Mouse (Mus musculus) midbrain, postnatal 0 days (tissue): ENCODE measurements at regions not wholly inside any gene's neighbourhood (a gene's known extent, or its start where the extent isn't known, plus 50 kb on each side); places are given as distances from the start of the nearest gene placed in this dataset.

Experiments used
- ATAC-seq: fragments of 200-750 bp; cut with Nextera tagmentation; 2 replicates; pipeline ENCODE4 v1.8.0; 2017; ENCODE audit warnings: moderate number of reproducible peaks, mild to moderate bottlenecking, moderate TSS enrichment, moderate library complexity; ENCODE audit not compliant: low FRiP score
- DNase-seq: peaks from one replicate; pipeline ENCODE4 v3.0.0-alpha.2; 2015; ENCODE audit warnings: low spot score
- H3K27ac ChIP-seq: fragments of 300-500 bp; sonication (generic); 2 replicates; pipeline ENCODE4 v1.5.1; 2014; ENCODE audit warnings: low read depth, mild to moderate bottlenecking, low read length, mixed read lengths
- H3K27me3 ChIP-seq: fragments of 300-500 bp; sonication (generic); 2 replicates; pipeline ENCODE4 v1.6.1; 2014; ENCODE audit warnings: low read length, control low read depth, mixed read lengths; ENCODE audit not compliant: insufficient read depth
- H3K36me3 ChIP-seq: fragments of 300-500 bp; sonication (generic); 2 replicates; pipeline ENCODE4 v1.6.1; 2014; ENCODE audit warnings: low read length, control low read depth, mixed read lengths; ENCODE audit not compliant: insufficient read depth
- H3K4me1 ChIP-seq: fragments of 300-500 bp; sonication (generic); 2 replicates; pipeline ENCODE4 v1.6.1; 2014; ENCODE audit warnings: mild to moderate bottlenecking, control low read depth, antibody characterized with exemption, low read length, mixed read lengths; ENCODE audit not compliant: insufficient read depth
- H3K4me2 ChIP-seq: fragments of 300-500 bp; sonication (generic); 2 replicates; pipeline ENCODE4 v1.6.1; 2014; ENCODE audit warnings: low read depth, mild to moderate bottlenecking, low read length, mixed read lengths; ENCODE audit not compliant: poor library complexity, severe bottlenecking
- H3K4me3 ChIP-seq: fragments of 300-500 bp; sonication (generic); 2 replicates; pipeline ENCODE4 v1.5.1; 2014; ENCODE audit warnings: low read depth, mild to moderate bottlenecking, low read length, moderate library complexity
- H3K9ac ChIP-seq: fragments of 300-500 bp; sonication (generic); replicated peaks from 2 replicates; pipeline ENCODE4 v1.6.1; 2014; ENCODE audit warnings: mild to moderate bottlenecking, low read length, moderate library complexity, mixed read lengths; ENCODE audit not compliant: poor library complexity, severe bottlenecking
- H3K9me3 ChIP-seq: fragments of 300-500 bp; sonication (generic); 2 replicates; pipeline ENCODE4 v1.6.1; 2016; ENCODE audit warnings: low read length, control low read depth
- CTCF ChIP-seq: IDR thresholded peaks from 2 replicates; pipeline ENCODE4 v1.5.1; 2016; ENCODE audit warnings: antibody characterized with exemption, mild to moderate bottlenecking
- WGBS: fragments of 180-500 bp; shearing (Covaris S2); extraction: QIAGEN DNeasy Blood & Tissue Kit; methylation state at CpG from one replicate; pipeline ENCODE4 v1.1.7; 2014; 5-methylcytosine and 5-hydroxymethylcytosine counted together

DNA sequence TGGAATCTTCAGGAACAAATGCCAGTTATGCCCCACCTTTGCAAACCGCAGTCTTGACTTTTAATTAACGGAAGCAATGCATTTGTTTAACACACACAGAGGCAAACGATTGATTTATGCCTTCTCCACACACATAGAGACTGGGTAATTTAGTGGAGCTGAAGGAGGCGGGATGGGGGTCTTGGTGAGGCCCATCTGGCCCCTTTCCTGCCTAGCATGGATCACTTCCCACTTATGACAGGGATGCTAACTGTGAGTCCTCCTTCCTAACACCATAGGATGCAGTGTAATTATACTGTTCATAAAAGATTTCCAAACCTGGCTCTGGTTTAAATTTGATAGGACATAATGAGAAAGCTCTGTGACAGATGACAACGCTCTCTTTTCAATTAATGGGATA lies 101.1 kb upstream of the Map1b start:
- ATAC-seq: no peak
- H3K27ac ChIP-seq: no peak overlapping the region
- WGBS: 86% methylated on average over 5 of the region's 5 CpGs

GRCm38 (mm10) chr13:99611715-99612494 lies 95.6 kb upstream of the Map1b start:
- H3K9ac ChIP-seq: no peak overlapping the region
- H3K4me3 ChIP-seq: no peak overlapping the region
- DNase-seq: no peak
- TF ChIP-seq CTCF: no peak
- no peaks in the 10 kb centered on the region for H3K27me3 ChIP-seq
- 61% methylated on average over 18 of the region's 18 CpGs for WGBS
- no peak for ATAC-seq
- H3K36me3 ChIP-seq: no peaks in the 10 kb centered on the region
- H3K27ac ChIP-seq: no peak overlapping the region
- no peaks in the 10 kb centered on the region for H3K9me3 ChIP-seq
- H3K4me1 ChIP-seq: peaks cover 6% of the 10 kb centered on the region; the same call in 1 of the 2 replicates
- no peak overlapping the region for H3K4me2 ChIP-seq

More for the DNA sequence above, 101.1 kb upstream of the Map1b start:
- H3K9me3 ChIP-seq: no peaks in the 10 kb centered on the region
- H3K4me1 ChIP-seq: no peaks in the 10 kb centered on the region
- H3K9ac ChIP-seq: no peak overlapping the region
- TF ChIP-seq CTCF: no peak
- no peak for DNase-seq
- H3K36me3 ChIP-seq: no peaks in the 10 kb centered on the region
- H3K27me3 ChIP-seq: no peaks in the 10 kb centered on the region
- H3K4me2 ChIP-seq: no peak overlapping the region
- no peak overlapping the region for H3K4me3 ChIP-seq

GRCm38 (mm10) chr13:99610498-99610897 lies 94.2 kb upstream of the Map1b start:
- DNase-seq (no peak), ATAC-seq (no peak)
- Histone ChIP-seq H3K4me1 (peaks cover 6% of the 10 kb centered on the region; the same call in 1 of the 2 replicates), H3K9me3 (no peaks in the 10 kb centered on the region), H3K36me3 (no peaks in the 10 kb centered on the region), H3K27ac (no peak overlapping the region), H3K4me2 (no peak overlapping the region), H3K9ac (no peak overlapping the region), H3K4me3 (no peak overlapping the region), H3K27me3 (no peaks in the 10 kb centered on the region)
- TF ChIP-seq CTCF: no peak
- WGBS: 58% methylated on average over 5 of the region's 5 CpGs

DNA sequence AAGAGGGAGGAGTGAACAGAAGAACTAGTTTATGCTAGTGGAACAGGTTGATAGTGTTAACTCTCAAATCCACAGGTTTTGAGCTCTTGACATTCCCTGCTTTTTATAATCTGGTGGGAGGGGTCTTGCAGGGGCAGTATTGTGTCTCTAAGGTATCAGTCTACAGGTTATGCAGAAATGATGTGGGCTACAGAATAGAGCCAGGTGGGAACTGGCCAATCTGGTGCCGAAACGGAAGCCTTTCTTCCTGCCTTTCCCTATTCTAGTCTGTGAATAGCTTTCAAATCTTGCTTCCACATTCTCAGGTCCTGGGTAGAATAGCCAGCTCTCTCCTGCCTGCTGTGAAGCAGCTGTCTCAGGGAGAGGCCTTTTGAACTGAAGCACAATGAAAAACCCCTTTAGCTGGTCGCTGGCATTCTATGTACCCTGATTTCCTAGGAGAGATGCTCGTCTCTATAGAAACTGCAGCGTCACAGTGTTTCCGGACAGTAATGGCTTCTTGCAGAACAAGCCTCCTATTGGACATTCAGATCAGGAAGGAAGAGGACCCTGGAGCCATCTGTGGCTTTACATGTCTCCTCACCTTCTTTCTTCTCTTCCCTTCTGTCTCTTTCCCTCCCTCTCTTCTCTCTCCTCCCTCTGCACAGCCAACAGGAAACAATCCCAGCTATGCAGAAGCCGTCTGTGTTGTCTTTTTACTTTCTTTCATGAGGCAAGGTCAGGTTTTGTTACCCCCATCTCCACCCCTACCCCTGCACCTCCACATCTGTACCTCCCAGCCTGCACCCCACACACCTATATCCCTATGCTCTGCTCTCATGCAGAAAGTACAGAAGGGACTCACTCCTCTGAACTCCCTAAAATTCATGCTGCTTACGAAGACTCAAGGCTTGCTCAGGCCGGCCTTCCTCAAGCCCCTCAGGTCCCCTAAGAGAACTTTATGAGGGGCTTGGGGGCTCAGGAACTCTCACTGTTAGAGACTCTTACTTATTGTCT lies 93.1 kb upstream of the Map1b start:
- ATAC-seq: peak; percentile 73
- DNase-seq: peak; percentile 78
- Histone ChIP-seq H3K4me3 (no peak overlapping the region), H3K27ac (peak overlapping the region; percentile 67), H3K36me3 (no peaks in the 10 kb centered on the region), H3K4me2 (no peak overlapping the region), H3K27me3 (no peaks in the 10 kb centered on the region), H3K9ac (0 out of 2 replicates have a peak overlapping the region, but pooled peaks have one; percentile 13), H3K4me1 (peaks cover 6% of the 10 kb centered on the region; the same call in 1 of the 2 replicates), H3K9me3 (no peaks in the 10 kb centered on the region)
- WGBS: 19% methylated on average over 9 of the region's 9 CpGs
- no peak for TF ChIP-seq CTCF

DNA sequence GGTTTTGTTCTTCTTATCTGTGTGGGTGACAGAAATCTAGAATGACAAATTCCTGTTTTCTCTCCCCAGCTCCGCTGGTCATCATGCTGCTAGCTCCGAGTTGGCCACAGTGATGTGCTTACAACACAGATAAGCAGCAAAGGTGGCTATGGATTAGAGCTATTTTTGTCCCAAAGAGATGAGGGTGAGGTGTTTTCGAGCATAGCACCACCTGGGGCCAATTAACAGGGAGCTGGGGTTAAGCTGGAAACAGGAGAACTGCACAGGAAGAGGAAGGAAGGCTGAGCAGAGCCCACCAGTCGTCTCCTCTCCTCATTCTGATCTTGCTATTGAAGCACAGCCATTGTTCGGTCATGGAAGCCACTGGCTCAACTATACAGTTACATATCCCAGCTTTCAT lies 92.3 kb upstream of the Map1b start:
- Histone ChIP-seq H3K4me3 (no peak overlapping the region), H3K36me3 (no peaks in the 10 kb centered on the region), H3K27ac (no peak overlapping the region), H3K27me3 (no peaks in the 10 kb centered on the region), H3K9ac (no peak overlapping the region), H3K4me1 (peaks cover 6% of the 10 kb centered on the region; the same call in 1 of the 2 replicates), H3K9me3 (no peaks in the 10 kb centered on the region), H3K4me2 (no peak overlapping the region)
- ATAC-seq (no peak), DNase-seq (no peak)
- 42% methylated on average over 5 of the region's 5 CpGs for whole genome bisulfite sequencing
- TF ChIP-seq CTCF: no peak

DNA sequence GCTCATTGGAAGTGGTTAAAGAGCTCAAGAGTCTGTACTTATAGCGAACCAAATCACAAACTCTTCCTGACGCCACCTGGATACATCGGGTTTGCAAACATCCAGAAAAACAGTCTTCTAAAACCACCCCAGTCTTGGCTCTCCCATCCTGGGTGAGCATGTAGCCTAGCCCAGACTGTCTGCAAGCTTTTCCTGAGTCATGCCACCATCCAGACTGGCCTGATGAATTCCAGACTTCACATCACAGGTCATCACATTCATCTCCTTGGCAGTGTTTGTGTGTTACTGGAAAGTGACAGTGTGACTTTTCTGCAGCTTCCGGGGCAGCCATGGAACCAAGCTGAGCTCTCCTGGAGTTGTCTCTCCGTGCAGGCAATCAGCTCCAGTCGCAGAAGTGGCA lies 90.9 kb upstream of the Map1b start:
- TF ChIP-seq CTCF: no peak
- Histone ChIP-seq H3K36me3 (no peaks in the 10 kb centered on the region), H3K27ac (no peak overlapping the region), H3K4me1 (peaks cover 6% of the 10 kb centered on the region; the same call in 1 of the 2 replicates), H3K9ac (no peak overlapping the region), H3K9me3 (no peaks in the 10 kb centered on the region), H3K4me3 (no peak overlapping the region), H3K4me2 (no peak overlapping the region), H3K27me3 (no peaks in the 10 kb centered on the region)
- WGBS: 85% methylated on average over 6 of the region's 6 CpGs
- DNase-seq: no peak
- ATAC-seq: no peak
